Mouse (Mus musculus) CD4-positive, CD25-positive, alpha-beta regulatory T cell, adult 2 months (primary cell): Measurements from ENCODE around the gene Trpv4.
A peak's percentile ranks its signal among the peaks of the same experiment; 100 is the strongest.

Source experiments
- DNase-seq: peaks from one replicate; pipeline ENCODE4 v3.0.0-alpha.2; 2012; ENCODE audit warnings: low read depth, low spot score

The Trpv4 gene

DNA sequence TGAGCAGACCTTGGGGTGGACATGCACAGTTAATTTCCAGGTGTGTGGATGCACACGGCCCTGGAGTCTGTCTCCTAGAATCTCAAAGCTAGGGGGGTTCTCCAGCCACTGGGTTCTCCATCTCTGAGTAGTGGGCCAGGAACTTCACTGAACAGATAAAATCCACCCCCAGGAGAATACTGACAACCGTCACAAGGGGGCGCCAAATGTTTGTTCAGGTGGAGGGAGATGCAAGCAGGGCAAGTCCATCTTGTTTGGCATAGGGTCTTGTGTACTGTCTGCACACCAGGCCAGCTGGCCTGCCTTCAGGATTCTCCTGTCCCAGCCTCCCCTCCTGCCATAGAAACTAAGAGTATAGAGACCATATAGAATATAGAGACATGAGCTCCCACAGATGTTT lies 32.6 kb downstream of the Trpv4 start:
- DNase-seq, result peak; percentile 80

DNA sequence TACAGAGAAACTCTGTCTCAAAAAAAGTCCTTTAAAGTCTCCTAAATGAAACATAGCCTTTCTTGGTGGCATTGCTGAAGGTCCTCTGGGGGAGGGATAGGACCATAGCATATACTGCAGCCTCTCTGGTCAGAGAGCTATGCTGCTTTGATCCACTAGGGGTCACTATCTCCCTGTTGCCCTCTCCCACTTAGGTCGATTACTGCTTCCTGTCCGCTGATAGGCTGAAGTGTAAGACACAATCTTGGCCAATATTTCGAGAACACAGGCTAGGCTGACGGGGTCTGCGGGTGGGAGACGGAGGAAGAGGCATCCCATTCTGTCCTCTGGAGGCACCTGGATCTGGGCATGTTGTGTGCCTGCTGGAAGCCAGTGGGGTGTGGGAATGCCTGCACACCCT lies 37.9 kb downstream of the Trpv4 start:
- peak; percentile 72 for DNase-seq

DNA sequence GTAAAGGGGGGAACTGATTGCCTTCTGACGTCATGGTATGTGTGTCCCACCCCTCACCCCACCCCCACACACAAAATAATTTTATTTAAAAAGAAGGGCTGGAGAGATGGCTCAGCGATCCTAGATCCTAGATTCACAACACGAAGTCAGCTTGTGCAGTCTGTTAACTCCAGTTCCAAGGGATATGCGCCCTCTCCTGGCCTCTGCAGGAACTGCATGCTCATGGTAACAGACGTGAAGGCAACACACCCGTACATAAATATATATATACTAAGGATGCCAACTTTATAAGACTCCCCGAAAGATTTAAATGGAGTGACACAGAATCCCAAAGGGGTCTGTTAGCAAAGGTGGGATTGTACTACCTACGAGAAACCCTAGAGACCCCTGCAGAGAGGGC lies 39.4 kb downstream of the Trpv4 start:
- peak; percentile 84 for DNase-seq

DNA sequence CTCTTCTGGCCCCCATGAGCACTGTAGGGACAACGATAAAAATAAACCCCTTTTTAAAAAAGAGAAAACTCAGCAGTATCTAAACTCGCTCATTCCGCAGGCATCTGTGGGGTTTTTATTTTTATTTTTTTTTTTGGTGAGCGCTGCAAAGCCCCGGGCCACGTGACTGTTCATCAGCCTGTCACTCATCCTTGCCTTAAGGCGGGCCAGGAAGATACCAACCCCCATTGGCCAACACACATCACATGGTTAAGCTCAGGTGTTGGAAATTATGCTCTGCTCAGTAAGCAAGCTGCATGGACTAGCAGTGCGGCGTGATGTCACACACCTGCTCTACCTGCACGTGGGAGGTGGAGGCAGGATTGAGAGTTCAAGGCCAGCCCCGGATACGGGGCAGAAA lies 40.4 kb downstream of the Trpv4 start:
- DNase-seq, result no peak

DNA sequence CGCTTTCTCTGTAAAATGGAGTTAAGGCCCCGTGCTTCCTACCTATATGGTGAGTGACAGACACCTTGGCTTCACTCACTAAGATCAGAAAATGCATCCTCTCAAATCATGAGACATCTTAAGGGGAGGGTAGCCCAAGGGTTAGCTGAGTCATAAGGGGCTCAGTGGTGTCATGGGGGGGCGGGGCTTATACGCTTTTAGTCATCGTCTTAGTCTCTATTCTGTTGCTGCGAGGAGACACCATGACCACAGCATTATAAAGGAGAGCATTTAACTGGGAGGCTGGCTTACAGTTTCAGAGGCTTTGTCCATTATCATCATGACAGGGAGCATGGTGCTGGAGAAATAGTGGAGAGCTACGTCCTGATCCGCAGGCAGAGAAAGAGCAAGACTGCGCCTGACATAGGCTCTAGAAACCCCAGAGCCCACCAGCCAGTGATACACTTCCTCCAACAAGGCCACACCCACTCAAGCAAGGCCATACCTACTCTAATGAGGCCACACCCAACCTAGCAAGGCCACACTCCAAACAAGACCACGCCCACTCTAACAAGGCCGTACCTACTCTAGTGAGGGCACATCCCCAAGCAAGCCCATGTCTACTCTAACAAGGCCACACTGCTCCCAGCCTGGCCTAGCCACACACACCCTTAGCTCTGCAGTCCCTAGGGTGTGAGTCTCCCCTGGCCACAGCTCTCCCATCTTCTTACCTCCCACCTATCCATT lies 41.7 kb downstream of the Trpv4 start:
- DNase-seq, result no peak

DNA sequence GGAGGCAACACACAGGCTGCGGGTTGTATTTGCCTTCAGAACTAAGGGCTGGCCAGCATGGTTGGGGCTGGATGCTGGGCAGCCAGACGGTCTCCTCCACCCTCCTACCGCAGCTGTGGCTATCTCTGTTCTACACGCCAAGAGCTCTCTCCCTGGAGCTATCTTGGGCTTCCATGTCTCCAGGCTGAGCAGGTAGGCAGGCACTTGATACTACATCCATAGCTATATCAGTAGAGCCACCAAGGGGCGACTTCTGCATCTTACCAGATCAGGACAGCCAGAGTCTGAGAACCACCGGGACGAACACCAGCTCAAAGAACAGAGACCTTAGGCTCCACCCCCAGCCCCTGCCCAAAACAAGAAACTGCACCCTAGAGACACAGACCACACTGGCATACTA lies 43.4 kb downstream of the Trpv4 start:
- DNase-seq, result no peak

DNA sequence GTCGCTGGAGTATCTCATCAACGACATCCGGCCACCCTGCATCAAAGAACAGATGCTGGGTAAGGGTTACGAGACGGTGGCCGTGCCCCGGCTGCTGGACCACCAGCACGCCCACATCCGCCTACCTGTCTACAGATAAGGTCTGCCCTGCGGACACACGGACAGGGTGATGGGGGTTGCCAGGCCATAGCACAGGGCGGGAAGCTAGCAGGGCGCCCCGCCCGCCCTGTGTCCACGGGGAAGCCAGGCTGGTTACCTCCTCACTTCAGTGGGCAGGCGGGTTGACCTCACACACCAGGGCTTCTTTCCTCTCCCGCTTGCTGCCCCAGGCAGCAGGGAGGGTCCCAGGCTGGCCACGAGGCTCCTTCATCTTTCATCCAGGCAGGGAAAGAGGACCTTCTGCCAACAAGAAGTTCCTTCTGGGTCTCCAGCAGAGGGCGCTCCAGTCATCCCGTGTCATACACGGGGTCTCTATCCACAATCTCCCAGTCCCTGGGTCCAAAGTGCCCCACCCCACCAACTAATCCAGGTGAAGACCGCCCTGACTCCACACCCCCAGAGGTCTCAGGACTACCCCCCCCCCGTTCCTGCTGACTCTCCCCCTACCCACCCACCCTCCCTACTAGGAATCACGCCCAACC lies 46.1 kb downstream of the Trpv4 start:
- DNase-seq, result peak; percentile 63

DNA sequence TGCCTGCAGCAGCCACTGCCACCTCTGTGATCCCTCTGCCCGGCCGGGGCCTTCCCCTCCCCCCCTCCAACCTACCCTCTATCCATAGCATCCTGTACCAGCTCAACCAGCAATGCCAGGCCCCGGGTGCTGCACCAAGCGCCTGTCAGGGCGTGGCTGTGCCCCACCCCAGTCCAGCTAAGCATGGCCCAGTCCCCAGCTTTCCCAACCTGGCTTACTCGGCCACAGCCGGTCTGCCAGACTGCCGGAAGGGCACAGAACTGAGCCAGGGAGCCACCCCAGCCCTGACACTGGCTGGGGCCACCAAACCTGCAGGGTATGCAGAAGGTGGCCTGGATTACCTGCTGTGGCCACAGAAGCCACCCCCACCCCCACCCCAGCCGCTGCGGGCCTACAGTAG lies 47.0 kb downstream of the Trpv4 start:
- DNase-seq, result no peak

DNA sequence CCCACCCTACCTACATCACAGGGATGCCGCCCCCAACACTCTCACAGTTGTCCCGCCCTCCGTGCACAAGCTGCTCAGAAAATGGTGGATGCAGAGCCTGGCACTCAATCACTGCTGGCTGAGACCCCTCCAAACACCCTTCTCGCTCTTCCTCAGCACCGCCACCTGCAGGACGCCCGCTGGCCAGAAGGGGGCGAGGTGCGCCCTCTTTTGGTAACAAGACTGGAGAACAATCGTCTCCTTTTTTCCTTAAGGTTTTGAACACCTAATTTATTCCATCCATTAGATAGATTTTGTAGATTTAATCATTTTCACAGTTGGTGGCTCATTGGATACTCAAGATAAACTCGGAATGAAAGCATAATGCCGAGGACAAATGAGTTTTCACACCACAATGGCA lies 49.7 kb downstream of the Trpv4 start:
- peak; percentile 78 for DNase-seq

DNA sequence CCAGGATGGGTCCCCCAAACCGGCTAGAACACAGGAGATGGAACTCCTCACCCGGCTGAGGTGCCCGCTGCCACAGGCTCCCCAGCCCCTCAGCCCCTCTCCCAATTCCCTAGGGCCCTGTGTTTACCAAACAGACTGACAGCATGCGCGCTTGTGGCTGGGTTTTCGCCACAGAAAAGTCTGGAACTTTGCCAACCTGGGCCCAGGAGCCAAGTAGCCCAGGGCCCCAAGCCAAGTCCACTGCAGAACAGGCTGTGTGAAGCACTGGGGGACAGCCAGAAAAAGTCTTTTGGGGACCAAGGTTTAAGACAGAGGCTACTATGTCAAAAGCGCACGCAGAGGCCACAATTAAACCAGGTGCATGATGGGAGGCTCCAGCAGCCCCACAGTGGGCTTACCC lies 50.6 kb downstream of the Trpv4 start:
- DNase-seq, result no peak

DNA sequence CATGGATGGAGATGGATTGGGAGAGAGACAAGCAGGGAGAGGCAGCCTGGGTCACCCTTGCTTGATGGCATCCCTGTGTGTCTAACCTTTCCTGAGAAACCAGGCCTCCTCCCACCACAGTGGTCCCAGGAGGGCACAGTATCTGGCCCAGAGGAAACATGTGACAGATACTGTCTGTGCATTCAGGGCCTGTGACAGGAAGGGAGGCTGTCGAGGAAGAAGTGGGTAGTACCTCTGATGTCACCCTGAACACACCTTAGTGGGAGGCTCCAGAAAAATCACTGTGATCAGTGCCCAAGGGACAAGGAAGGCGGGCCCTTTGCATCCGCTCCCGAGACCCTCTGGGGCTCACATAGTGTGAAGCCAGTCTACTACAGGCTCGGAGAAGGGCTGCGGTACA lies 52.2 kb downstream of the Trpv4 start:
- no peak for DNase-seq

DNA sequence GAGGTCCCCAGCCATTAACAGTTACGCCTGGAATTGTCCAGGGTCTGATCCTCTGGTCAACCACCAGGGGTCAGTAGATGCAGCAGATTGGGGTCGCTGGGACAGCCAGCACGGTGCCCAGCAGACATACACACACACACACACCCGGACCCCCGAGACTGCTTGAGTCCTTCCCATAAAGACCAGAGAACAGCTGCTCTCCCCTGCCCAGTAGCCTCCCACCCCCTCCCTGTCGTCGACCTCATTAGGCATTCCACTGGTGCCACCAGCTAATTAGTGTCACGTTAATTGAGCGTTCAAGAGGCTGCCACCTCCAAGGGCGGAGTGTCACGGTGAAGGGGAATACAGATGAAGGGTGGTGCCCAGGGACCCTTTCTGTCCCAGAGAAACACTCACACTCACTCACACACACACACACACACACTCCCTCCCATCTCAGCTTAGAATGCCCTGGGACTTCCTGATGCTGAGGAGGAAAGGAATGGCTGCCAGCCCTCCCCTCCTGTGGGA lies 53.4 kb downstream of the Trpv4 start:
- no peak for DNase-seq

DNA sequence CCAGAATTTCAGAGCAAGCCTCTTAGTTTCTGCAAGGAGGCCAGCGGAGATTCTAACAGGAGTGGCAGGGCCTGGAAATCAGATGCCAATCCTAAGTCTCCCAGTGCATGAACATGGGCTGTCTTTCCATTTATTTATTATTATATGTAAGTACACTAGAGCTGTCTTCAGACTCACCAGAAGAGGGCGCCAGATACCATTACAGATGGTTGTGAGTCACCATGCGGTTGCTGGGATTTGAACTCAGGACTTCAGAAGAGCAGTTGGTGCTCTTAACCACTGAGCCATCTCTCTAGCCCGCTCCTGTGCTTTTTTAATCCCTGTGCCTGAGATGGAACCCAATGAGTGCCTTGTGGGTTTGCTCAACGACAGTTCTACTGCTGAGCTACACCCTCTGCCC lies 54.2 kb downstream of the Trpv4 start:
- peak; percentile 57 for DNase-seq

DNA sequence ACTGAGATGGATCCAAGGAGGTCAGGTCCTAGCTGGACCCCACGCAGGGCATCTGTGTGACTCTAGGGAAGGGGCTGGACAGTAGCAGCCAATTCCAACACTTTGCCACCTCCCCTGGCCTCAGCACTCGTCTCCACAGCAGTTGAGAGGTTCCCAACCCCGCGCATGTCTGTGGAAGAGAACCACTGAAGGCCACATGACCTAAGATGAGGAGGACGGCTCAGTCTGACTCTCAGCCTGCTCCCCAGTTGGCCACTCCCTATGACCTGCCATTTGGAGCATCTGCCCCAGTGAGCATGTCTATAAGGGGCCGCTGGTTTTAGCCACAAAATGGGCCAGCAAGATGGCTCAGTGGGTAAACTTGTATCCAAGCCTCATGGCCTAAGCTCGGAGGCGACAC lies 56.2 kb downstream of the Trpv4 start:
- no peak for DNase-seq

DNA sequence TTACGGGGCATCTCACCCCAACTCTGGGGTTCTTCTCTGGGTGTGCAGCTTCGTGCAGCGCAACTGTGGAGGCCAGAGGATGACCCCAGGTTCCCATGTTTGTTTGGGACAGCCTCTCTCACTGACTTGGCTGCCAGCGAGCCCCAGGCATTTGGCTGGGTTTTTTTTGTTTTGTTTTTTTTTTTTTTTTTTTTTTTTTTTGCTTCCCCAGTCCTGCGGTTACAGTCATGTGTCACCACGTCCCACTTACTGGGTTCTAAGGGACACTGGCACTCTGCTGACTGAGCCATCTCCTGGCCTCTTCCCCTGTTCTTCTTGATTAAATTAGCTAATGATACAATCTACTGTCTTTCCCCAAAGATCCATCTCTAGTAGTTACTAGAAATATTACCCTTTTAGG lies 60.6 kb downstream of the Trpv4 start:
- no peak for DNase-seq

DNA sequence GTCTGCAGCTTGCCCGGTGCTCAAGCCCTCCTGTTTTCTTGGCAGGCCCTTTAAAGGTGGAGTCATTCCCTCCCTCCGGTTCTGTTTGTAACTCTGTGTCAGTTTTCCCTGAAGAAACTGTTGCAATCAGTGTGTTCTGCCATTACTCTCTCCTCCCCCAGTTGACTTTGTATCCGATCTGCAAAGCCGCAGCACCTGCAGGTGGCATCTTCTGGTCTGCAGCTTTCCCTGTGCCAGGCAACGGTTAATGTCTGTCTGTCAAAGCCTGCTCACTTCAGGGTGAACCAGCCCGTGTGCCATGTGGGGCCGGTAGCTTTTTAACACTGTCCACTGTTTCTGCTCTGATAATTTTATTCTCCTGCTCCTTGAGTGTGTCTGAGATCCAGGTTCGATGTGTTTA lies 61.0 kb downstream of the Trpv4 start:
- DNase-seq, result no peak

DNA sequence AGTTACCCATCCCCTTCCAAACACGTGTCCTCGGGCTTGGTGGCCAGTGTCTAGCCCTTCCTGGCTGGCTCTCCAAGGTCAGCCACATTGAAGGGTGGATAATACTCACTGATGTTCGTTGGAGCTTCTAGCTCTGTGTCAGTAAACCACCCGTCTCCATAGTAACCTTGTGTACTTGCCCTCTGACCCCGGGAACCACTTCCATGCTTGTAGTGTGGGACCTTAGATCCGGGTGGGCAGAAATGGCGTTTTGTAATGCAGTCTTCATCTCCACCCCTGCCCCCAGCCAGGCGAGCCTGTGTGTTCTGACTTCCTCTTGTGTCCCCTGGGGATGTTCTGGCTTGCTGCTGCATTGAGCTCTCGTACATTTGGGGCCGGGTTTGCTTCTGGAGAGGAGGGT lies 61.6 kb downstream of the Trpv4 start:
- DNase-seq, result no peak

DNA sequence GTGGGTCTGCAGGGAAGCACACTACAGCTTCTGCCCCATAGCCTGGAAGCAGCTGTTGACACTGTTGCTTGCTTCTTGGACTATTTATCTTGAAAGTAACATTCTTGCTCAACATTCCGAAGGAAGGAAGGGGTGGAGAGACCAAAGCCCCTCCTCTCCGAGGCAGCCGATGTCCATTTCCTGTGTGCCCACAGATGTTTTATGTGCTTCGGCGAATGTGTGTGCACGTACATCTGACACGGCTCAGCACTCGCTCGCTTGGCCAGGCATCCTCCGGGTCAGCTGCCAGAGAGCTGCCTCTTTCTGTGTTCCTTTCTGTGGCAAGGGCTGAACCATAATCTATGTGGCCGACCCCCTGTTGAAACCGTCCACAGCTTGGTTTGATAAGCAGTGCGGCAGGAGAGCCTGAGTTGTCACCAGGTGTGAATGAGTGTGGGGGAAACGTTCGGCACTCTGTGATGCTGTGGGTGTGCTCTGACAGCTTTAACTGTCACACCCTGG lies 63.4 kb downstream of the Trpv4 start:
- peak; percentile 45 for DNase-seq

DNA sequence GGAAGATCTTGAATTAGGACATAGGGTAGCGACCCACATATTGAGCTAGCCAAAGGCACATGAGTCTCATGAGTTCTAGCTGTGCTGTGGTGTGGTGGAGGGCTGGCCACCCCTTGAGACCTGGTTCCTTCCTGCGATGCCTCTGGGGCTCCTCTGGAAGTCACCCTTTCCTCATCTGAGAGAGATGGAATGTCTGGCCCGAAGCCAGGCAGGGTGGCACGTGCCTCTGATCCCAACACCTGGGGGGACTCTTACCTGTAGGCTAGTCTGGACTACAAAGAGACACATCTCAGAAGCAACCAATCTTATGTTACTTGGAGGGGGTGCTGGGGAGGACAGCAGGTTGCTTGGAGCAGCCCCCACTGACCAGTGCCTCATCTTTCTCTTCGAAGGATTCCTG lies 64.3 kb downstream of the Trpv4 start:
- DNase-seq, result no peak

DNA sequence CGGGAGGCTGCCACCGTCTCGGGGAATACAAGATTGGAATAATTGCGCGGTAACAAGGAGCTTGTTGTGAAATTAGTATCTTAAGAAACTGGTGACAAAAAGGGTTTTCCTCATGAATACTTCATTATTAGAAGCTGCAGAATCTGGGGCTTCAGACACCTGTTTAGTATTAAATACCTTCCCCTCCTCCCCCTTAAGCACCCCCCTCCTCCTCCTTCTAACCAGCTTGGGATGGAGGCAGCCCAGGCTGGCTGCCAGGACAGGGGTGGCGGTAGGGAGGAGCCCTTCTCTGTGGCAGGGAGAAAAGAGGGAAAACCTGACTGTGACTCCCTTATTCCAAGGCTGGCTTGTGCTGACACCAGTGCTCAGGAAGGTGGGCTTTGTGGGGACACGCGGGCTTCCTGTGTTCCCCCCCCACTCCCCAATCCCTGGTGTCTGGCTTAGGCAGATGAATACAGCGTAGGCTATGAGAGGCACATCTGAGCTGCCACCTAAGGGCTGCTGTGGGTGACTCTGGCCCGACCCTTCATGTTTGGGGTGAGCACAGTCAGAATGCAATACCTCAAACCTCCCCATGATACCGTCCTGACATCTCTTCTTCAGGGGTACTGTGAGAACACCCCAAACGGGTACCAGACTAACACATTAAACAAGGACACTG lies 64.9 kb downstream of the Trpv4 start:
- DNase-seq, result no peak

DNA sequence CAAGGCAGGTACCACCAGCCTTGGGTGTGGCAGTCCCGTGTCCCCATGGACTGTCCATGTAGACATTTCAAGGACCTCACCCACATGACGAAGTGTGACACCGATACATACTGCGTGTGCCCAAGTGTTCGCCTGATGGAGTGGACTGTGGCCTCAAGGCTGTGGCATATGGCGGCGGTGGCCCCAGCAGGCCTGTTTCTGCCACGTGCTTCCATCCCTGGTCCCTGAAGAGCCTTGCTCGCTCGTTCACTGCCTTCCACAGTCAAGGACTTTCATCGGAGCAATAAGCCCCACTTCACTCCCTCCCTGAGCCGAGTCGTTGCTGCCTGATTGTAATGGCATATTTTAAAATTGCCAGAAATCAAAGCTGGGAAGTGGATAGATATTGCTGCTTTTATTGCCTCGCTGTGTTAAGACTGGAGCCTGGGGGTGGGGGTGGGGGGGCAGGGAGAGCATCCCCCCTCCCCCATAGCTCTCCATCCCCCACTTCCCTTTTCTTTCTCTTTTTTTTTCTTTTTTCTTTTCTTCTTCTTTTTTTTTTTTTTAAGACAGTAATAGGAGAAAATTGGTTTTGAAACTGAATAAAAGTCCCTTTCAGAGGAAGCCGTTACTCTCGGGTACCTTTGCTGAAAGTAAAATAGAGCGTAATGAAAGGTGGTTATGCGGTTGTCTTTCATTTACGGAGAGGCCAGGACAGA lies 65.6 kb downstream of the Trpv4 start:
- no peak for DNase-seq

DNA sequence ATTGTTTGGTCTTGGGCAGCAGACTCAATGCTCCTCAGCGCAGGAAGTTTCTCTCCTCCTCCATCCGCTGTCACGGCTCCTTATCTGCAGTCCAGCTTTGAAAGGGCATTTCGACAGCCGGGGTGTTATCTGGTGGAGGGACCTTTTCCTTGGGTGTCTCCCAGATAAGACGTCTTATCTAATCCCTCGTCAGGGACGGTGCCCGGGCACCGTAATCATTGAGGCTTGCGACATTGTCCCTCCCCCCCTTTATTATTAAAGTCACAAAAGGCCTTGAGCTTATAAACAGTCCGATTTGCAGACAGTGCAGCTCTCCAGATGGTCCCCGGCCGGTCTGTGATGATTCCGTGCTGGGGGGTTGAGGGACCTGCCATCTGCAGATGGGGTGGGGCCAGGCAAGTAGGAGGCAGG lies 67.1 kb downstream of the Trpv4 start:
- DNase-seq, result no peak
